Comparison of ENCODE assay signal across 9 mouse cellular contexts in the genomic region with DNA sequence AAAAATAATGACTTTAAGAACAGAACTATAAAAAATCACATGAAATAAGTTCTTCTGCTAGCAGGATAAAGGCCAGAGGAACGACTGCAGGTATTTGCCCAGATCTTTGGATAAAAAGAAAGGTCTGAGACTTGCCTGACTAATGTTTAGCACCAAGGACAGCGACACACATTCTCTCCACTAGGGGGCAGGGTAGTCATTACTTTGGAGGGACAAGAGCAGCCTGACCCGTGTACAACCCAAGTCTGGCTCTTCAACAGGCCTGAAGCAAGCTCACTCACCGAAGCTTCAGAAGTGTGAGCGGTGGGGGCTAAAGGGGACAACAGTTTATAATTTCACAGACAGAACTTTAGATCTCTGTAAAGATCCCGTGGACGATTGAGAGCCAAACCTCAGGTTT.
DNase-seq lines count a peak whose midpoint lies in the region; ATAC-seq lines count a peak whose summit lies in the region.
"Had no signal": no experiment of that assay in that cellular context is flagged by ENCODE, and none has a peak within 500 bp of the region (broad histone marks: within the 10 kb centered on the region; RNA-seq: fewer than 3 reads in every experiment).

No protein-coding gene starts in this region.

- ATAC-seq in liver, embryonic 12.5 days = no peak

- no peaks in the 10 kb centered on the region for H3K4me1 ChIP-seq in liver, embryonic 12.5 days
- H3K4me1 ChIP-seq: embryonic facial prominence, embryonic 12.5 days had no signal

- DNase-seq in liver = peak; percentile 74
- peak; percentile 93 to 98 for DNase-seq in cerebellum, postnatal 10 days
- DNase-seq in frontal cortex, postnatal 36 days (ENCODE audit: low spot score in 2 of 2) = peak; percentile 88 to 91
- DNase-seq in kidney, adult 18-20 months = peak; percentile 84
- DNase-seq in left cerebral cortex, postnatal 4 days = peak; percentile 87
- DNase-seq in natural killer cell, adult 2 months (ENCODE audit: low spot score in 2 of 2) = peak; percentile 16 to 43
- DNase-seq in telencephalon, adult 2 months (ENCODE audit: low read depth, low spot score) = peak; percentile 75

- no peaks in the 10 kb centered on the region for H3K27me3 ChIP-seq in liver, embryonic 12.5 days (replicated peaks)
- H3K27me3 ChIP-seq: embryonic facial prominence, embryonic 12.5 days had no signal

- intact Hi-C loops in left cerebral cortex, postnatal 4 days (cut with DNase I) = loop anchor here (5.0 kb wide), 1 partner anchor 1784 kb away; no protein-coding TSS in a partner anchor

- H3K4me3 ChIP-seq in liver, embryonic 12.5 days = no peak overlapping the region
- H3K4me3 ChIP-seq: embryonic facial prominence, embryonic 12.5 days had no signal

- no peak overlapping the region for H3K27ac ChIP-seq in liver, embryonic 12.5 days
- H3K27ac ChIP-seq: embryonic facial prominence, embryonic 12.5 days had no signal

- no peaks in the 10 kb centered on the region for H3K9me3 ChIP-seq in liver, embryonic 12.5 days (replicated peaks)
- H3K9me3 ChIP-seq: embryonic facial prominence, embryonic 12.5 days had no signal

- 30% methylated on average over 7 of the region's 7 CpGs for WGBS in liver, embryonic 12.5 days (ENCODE audit: insufficient replicate concordance)

- no peak overlapping the region for H3K9ac ChIP-seq in liver, embryonic 12.5 days
- H3K9ac ChIP-seq: embryonic facial prominence, embryonic 12.5 days had no signal

- H3K4me2 ChIP-seq in liver, embryonic 12.5 days = no peak overlapping the region
- H3K4me2 ChIP-seq: embryonic facial prominence, embryonic 12.5 days had no signal

- H3K36me3 ChIP-seq in liver, embryonic 12.5 days = no peaks in the 10 kb centered on the region
- H3K36me3 ChIP-seq: embryonic facial prominence, embryonic 12.5 days had no signal

Comparison
In these comparisons a context has a peak if more than half of its experiments do, and no peak if none do; other contexts are left out.
1. DNase-seq: peak in every context shown above with its lines; median percentile 96 in cerebellum, postnatal 10 days; 90 in frontal cortex, postnatal 36 days; 87 in left cerebral cortex, postnatal 4 days; 84 in kidney, adult 18-20 months; 75 in telencephalon, adult 2 months; 74 in liver; 30 in natural killer cell, adult 2 months.